Mouse (Mus musculus): Measurements from ENCODE around the gene Mex3a. TPM values are rescaled to one million over a fixed set of nuclear protein-coding genes. Genes with fewer than 3 reads are reported as not detected.

Gene Mex3a
- polyA plus RNA-seq (2017; shearing (Covaris generic)), result 0.32 TPM

DNA sequence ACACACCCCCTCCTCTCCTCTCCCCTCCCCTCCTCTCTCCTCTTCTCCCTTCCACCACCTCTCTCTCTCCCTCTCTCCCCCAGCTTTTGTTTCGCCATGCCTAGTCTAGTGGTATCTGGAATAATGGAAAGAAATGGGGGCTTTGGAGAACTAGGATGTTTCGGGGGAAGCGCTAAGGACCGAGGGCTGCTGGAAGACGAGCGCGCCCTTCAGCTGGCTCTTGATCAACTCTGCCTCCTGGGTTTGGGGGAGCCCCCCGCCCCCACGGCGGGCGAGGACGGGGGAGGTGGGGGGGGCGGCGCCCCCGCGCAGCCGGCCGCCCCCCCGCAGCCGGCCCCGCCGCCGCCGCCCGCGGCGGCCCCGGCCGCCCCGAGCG lies at the start of gene Mex3a:
Gene Mex3a (plus strand): TSS at position 97 of the 376 bp plus-strand sequence.

GRCm38 (mm10) chr3:88509692-88510420 lies 22.3 kb upstream of the Mex3a start, which contains the start of gene Lmna:
TSS of gene Lmna (minus strand) at chr3:88509956.

GRCm38 (mm10) chr3:88548180-88548917 lies 16.2 kb downstream of the Mex3a start, which contains the start of gene Rab25:
TSS of gene Rab25 (minus strand) at chr3:88548300.

DNA sequence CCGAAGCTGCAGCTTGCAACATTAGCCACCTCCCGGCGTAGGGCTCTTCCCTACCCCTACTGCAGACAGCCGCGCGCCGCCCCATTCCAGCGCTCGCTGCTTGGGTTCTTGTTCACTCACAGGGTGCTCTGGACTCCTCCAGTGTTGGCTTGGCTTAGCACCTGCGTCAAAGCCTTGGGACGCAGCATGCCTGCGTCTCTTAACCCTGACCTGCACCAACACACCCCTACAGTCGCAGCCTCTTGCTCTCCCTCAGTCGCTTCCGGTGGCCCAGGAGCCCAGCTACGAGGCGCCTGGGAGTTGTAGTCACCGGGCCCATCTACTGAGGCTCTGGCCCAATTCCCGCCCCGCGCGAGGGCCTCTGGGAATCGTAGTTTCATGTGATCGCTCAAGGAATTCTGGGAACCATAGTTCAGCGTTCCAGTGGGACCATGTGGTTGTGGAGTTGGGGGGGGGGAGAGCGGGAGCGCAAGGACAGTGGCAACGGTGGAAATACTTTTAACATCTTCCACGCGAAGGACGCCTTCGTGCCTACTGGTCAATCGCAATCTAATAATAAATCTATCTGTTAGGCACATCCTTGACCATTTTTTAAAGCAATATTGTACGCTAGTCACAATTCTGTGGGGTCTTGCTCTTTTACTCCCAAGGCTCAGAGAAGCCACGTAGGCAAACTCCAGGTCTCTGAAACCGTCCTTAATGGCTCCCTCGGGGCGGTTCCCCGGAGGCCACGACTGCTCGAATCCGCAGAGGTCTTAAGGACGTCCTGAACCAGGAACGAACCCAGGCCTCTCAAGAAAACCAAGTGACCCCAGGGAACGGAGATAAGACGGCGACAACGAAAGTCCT lies 20.7 kb downstream of the Mex3a start, which contains the start of gene Lamtor2:
Gene Lamtor2 (minus strand): TSS at position 399 of the 849 bp plus-strand sequence.

DNA sequence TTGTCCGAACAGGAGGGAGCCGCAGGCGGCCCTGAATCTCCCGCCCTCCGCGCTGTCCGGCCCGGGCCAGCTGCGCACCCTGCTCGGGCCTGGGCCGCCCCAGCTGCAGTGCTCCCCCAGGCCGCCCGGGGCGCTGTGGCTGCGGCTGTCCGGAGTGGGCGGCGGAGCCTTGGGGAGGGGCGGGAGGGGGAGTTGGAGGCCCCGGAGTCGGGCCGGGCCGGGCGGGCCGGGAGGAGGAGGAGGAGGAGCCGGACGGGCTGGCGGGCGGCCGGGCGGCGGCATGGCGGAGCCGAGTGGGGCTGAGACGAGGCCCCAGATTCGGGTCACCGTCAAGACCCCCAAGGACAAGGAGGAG lies 21.3 kb downstream of the Mex3a start, which contains the start of gene Ubqln4:
Gene Ubqln4 (plus strand): TSS at position 234 of the 355 bp plus-strand sequence.

GRCm38 (mm10) chr3:88575540-88575939 lies 43.3 kb downstream of the Mex3a start, which contains the start of gene Ssr2:
TSS of gene Ssr2 (plus strand) at chr3:88575876.

Other genes with a start within 250 kb of the Mex3a start
- gene Gm38392, start 245.2 kb upstream of the Mex3a start, polyA plus RNA-seq (2017; shearing (Covaris generic)), result not detected
- gene Tsacc, start 235.4 kb upstream of the Mex3a start, polyA plus RNA-seq (2017; shearing (Covaris generic)), result 13.7 TPM
- 344 TPM for gene Cct3, start 235.3 kb upstream of the Mex3a start, polyA plus RNA-seq (2017; shearing (Covaris generic))
- gene Glmp, start 207.4 kb upstream of the Mex3a start, polyA plus RNA-seq (2017; shearing (Covaris generic)), result 385 TPM
- 1.4 TPM for gene Tmem79, start 196.2 kb upstream of the Mex3a start, polyA plus RNA-seq (2017; shearing (Covaris generic))
- 47.8 TPM for gene Smg5, start 196.1 kb upstream of the Mex3a start, polyA plus RNA-seq (2017; shearing (Covaris generic))
- gene Paqr6, start 167.8 kb upstream of the Mex3a start, polyA plus RNA-seq (2017; shearing (Covaris generic)), result not detected
- not detected for gene Bglap3, start 159.7 kb upstream of the Mex3a start, polyA plus RNA-seq (2017; shearing (Covaris generic))
- not detected for gene Bglap2, start 153.7 kb upstream of the Mex3a start, polyA plus RNA-seq (2017; shearing (Covaris generic))
- not detected for gene Bglap, start 147.9 kb upstream of the Mex3a start, polyA plus RNA-seq (2017; shearing (Covaris generic))
- gene Pmf1, start 122.1 kb upstream of the Mex3a start, polyA plus RNA-seq (2017; shearing (Covaris generic)), result 44.0 TPM
- gene Slc25a44, start 107.3 kb upstream of the Mex3a start, polyA plus RNA-seq (2017; shearing (Covaris generic)), result 25.6 TPM
- gene Sema4a, start 71.2 kb upstream of the Mex3a start, polyA plus RNA-seq (2017; shearing (Covaris generic)), result 80.1 TPM
- 9.1 TPM for gene Lmna, start 22.4 kb upstream of the Mex3a start, polyA plus RNA-seq (2017; shearing (Covaris generic))
- gene Rab25, start 15.9 kb downstream of the Mex3a start, polyA plus RNA-seq (2017; shearing (Covaris generic)), result not detected
- 227 TPM for gene Lamtor2, start 20.7 kb downstream of the Mex3a start, polyA plus RNA-seq (2017; shearing (Covaris generic))
- 52.5 TPM for gene Ubqln4, start 21.4 kb downstream of the Mex3a start, polyA plus RNA-seq (2017; shearing (Covaris generic))
- 146 TPM for gene Ssr2, start 43.5 kb downstream of the Mex3a start, polyA plus RNA-seq (2017; shearing (Covaris generic))
- 139 TPM for gene Arhgef2, start 73.6 kb downstream of the Mex3a start, polyA plus RNA-seq (2017; shearing (Covaris generic))
- not detected for gene Rxfp4, start 120.7 kb downstream of the Mex3a start, polyA plus RNA-seq (2017; shearing (Covaris generic))
- gene Khdc4, start 153.4 kb downstream of the Mex3a start, polyA plus RNA-seq (2017; shearing (Covaris generic)), result 51.5 TPM
- gene Rit1, start 184.4 kb downstream of the Mex3a start, polyA plus RNA-seq (2017; shearing (Covaris generic)), result 63.2 TPM
- gene Syt11, start 242.8 kb downstream of the Mex3a start, polyA plus RNA-seq (2017; shearing (Covaris generic)), result 76.8 TPM